ENCODE assay signal across 23 mouse cellular contexts in the genomic region with DNA sequence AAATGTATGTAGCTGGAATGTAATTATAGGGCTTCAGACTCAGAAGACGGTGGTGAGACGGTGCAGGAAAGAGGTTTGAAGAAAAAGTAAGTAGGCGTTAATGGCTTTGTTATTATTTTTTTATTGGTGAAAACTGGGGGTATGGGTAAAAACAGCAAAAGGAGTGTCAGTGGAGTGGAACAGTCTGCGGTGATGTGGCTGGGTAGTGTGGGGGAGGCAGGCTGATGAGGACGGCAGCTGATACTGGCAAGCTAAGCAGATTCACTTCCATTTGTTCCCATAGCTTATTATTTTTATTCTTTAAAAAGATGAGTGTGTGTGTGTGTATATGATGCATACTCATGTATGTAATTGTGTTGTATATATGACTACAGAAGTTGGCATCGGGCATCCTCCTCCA. TPM values are rescaled to one million over a fixed set of nuclear protein-coding genes. Genes with fewer than 3 reads are reported as not detected.
DNase-seq lines count a peak whose midpoint lies in the region; TF ChIP-seq lines count a peak whose summit lies in the region.
"Had no signal": no experiment of that assay in that cellular context is flagged by ENCODE, and none has a peak within 500 bp of the region (broad histone marks: within the 10 kb centered on the region; RNA-seq: fewer than 3 reads in every experiment).

No protein-coding gene starts in this region.

- no peaks in the 10 kb centered on the region for H3K27me3 ChIP-seq in cerebellum, adult 2 months (ENCODE audit: control insufficient read depth, insufficient read depth, low read length)
- H3K27me3 ChIP-seq: forebrain, embryonic 12.5 days; hindbrain, embryonic 12.5 days; kidney, embryonic 15.5 days; limb, embryonic 13.5 days; liver, embryonic 13.5 days; lung, embryonic 15.5 days; midbrain, embryonic 13.5 days; neural tube, embryonic 13.5 days had no signal

- no peak for TF ChIP-seq POLR2A in cerebellum, adult 2 months (IDR thresholded peaks at IDR 0.05; ENCODE audit: borderline replicate concordance, insufficient read depth, low read length)

- 14% methylated on average over 6 of the region's 6 CpGs for WGBS in cerebellum, adult 2 months

- intact Hi-C loops in heart, postnatal 14 days (cut with DNase I), result no loop called here

- H3K4me1 ChIP-seq in cerebellum, adult 2 months (ENCODE audit: control insufficient read depth, insufficient read depth, low read length), result peaks cover 14% of the 10 kb centered on the region; the same call in 1 of the 2 replicates
- H3K4me1 ChIP-seq: forebrain, embryonic 12.5 days; heart, embryonic 10.5 days; hindbrain, embryonic 12.5 days; kidney, embryonic 15.5 days; limb, embryonic 13.5 days; liver, embryonic 13.5 days; lung, embryonic 15.5 days; midbrain, embryonic 13.5 days; neural tube, embryonic 13.5 days had no signal

- no peak for TF ChIP-seq CTCF in cerebellum, adult 2 months (IDR thresholded peaks at IDR 0.05; ENCODE audit: borderline replicate concordance, insufficient read depth, low read depth, low read length)

- peak overlapping the region; percentile 96 for H3K27ac ChIP-seq in cerebellum, adult 2 months (ENCODE audit: insufficient read depth, low read length)
- H3K27ac ChIP-seq: forebrain, embryonic 12.5 days; gastrocnemius, adult 2 months; heart, embryonic 10.5 days; hindbrain, embryonic 12.5 days; kidney, embryonic 15.5 days; limb, embryonic 13.5 days; liver, embryonic 13.5 days; lung, embryonic 15.5 days; midbrain, embryonic 13.5 days; neural tube, embryonic 13.5 days; stomach, postnatal 0 days had no signal

- DNase-seq in CD4-positive helper T cell, adult 2 months (ENCODE audit: low read depth, low spot score), result peak; percentile 61
- peak; percentile 65 for DNase-seq in CD4-positive, CD25-positive, alpha-beta regulatory T cell, adult 2 months (ENCODE audit: low read depth, low spot score)
- DNase-seq in cerebellum, adult 2 months, result peak in 1 of 2 experiments; percentile 65
- DNase-seq in induced T-regulatory cell, adult 2 months (ENCODE audit: low read depth), result peak; percentile 65
- no peak for DNase-seq in urinary bladder, postnatal 25 days (ENCODE audit: low spot score)
- no peak for DNase-seq in heart, postnatal 14 days
- DNase-seq in lung, adult 18-20 months, result no peak
- DNase-seq: adrenal gland, postnatal 36 days; gastrocnemius, adult 2 months; kidney, postnatal 4 days; liver, embryonic 13.5 days; right cerebral cortex, postnatal 25 days had no signal

- H3K4me3 ChIP-seq in cerebellum, adult 2 months (replicated peaks; ENCODE audit: insufficient read depth, low read depth, low read length), result peak overlapping the region; percentile 74
- H3K4me3 ChIP-seq: forebrain, embryonic 12.5 days; gastrocnemius, adult 2 months; heart, embryonic 10.5 days; hindbrain, embryonic 12.5 days; kidney, embryonic 15.5 days; limb, embryonic 13.5 days; liver, embryonic 13.5 days; lung, embryonic 15.5 days; midbrain, embryonic 13.5 days; neural tube, embryonic 13.5 days had no signal

RNA-seq across cellular contexts. Expression of a gene that starts 8.1 kb away (rescaled TPM):
- 34.7 and 39.4 TPM in 2 replicates for polyA plus RNA-seq in cerebellum, adult 2 months (2012; rRNA removed)
- total RNA-seq in heart, postnatal 14 days (2021), result 1 to 10 TPM in 1 of 2 experiments, under 1 TPM in 1; 0.84 to 2.3 TPM
- total RNA-seq: MEL had no signal

RNA-seq across cellular contexts. Expression of a gene that starts 19.1 kb away (rescaled TPM):
- 91.7 and 98.7 TPM in 2 replicates for polyA plus RNA-seq in cerebellum, adult 2 months (2012; rRNA removed)
- not detected for total RNA-seq in heart, postnatal 14 days (2021)
- total RNA-seq: adrenal gland, postnatal 36 days; MEL had no signal
- polyA plus RNA-seq: embryonic facial prominence, embryonic 11.5 days; hindbrain, embryonic 12.5 days had no signal

RNA-seq across cellular contexts. Expression of a gene that starts 42.1 kb away (rescaled TPM):
- polyA plus RNA-seq in cerebellum, adult 2 months (2012; rRNA removed), result 0.33 and 0.49 TPM in 2 replicates
- total RNA-seq in heart, postnatal 14 days (2021), result under 1 TPM; 0.12 TPM
- polyA plus RNA-seq: embryonic facial prominence, embryonic 11.5 days; forebrain, embryonic 12.5 days; heart, embryonic 10.5 days; midbrain, embryonic 13.5 days had no signal

RNA-seq across cellular contexts. Expression of a gene that starts 42.2 kb away (rescaled TPM):
- polyA plus RNA-seq in cerebellum, adult 2 months (2012; rRNA removed), result 19.2 and 23.2 TPM in 2 replicates
- total RNA-seq in heart, postnatal 14 days (2021), result 10 to 100 TPM; 12.7 to 13.9 TPM

RNA-seq across cellular contexts. Expression of a gene that starts 42.2 kb away (rescaled TPM):
- 8.5 and 11.3 TPM in 2 replicates for polyA plus RNA-seq in cerebellum, adult 2 months (2012; rRNA removed)
- total RNA-seq in heart, postnatal 14 days (2021), result 10 to 100 TPM; 11.7 to 12.7 TPM

Comparison
In these comparisons a context has a peak if more than half of its experiments do, and no peak if none do; other contexts are left out.
1. DNase-seq: peak in CD4-positive helper T cell, adult 2 months (single experiment), CD4-positive, CD25-positive, alpha-beta regulatory T cell, adult 2 months (single experiment) and induced T-regulatory cell, adult 2 months (single experiment); none in urinary bladder, postnatal 25 days (single experiment), heart, postnatal 14 days (0 of 2) and lung, adult 18-20 months (0 of 2).